Mouse (Mus musculus) right cerebral cortex, adult 18-20 months (tissue): ENCODE data around the gene Pkd1l1.

ENCODE experiments used
- DNase-seq: peaks from one replicate; pipeline ENCODE4 v3.0.0; 2022; ENCODE audit warnings: mixed read lengths

Gene Pkd1l1

GRCm38 (mm10) chr11:8936431-8937110 lies 36.5 kb downstream of the Pkd1l1 start:
- DNase-seq, result no peak

GRCm38 (mm10) chr11:8916081-8916671 lies 56.9 kb downstream of the Pkd1l1 start:
- DNase-seq, result peak; percentile 2

- no peak for DNase-seq
Observed at GRCm38 (mm10) chr11:8882793-8883192, 90.3 kb downstream of the Pkd1l1 start.

- no peak for DNase-seq
Observed at GRCm38 (mm10) chr11:8881521-8881920, 91.5 kb downstream of the Pkd1l1 start.

GRCm38 (mm10) chr11:8870115-8870514 lies 103.0 kb downstream of the Pkd1l1 start:
- DNase-seq, result no peak

- DNase-seq, result no peak
Observed at GRCm38 (mm10) chr11:8866021-8866420, 107.0 kb downstream of the Pkd1l1 start.

GRCm38 (mm10) chr11:8863955-8864675 lies 109.0 kb downstream of the Pkd1l1 start:
- peak; percentile 34 for DNase-seq

- no peak for DNase-seq
Observed at GRCm38 (mm10) chr11:8862426-8862825, 110.6 kb downstream of the Pkd1l1 start.

GRCm38 (mm10) chr11:8861978-8862377 lies 111.1 kb downstream of the Pkd1l1 start:
- DNase-seq, result no peak

GRCm38 (mm10) chr11:8860878-8861277 lies 112.2 kb downstream of the Pkd1l1 start:
- no peak for DNase-seq

GRCm38 (mm10) chr11:8859868-8860267 lies 113.2 kb downstream of the Pkd1l1 start:
- peak; percentile 43 for DNase-seq

- DNase-seq, result no peak
Observed at GRCm38 (mm10) chr11:8859041-8859440, 114.0 kb downstream of the Pkd1l1 start.

- DNase-seq, result no peak
Observed at GRCm38 (mm10) chr11:8856125-8856524, 116.9 kb downstream of the Pkd1l1 start.

- DNase-seq, result no peak
Observed at GRCm38 (mm10) chr11:8848049-8848448, 125.0 kb downstream of the Pkd1l1 start.

GRCm38 (mm10) chr11:8847627-8848026 lies 125.4 kb downstream of the Pkd1l1 start:
- no peak for DNase-seq

GRCm38 (mm10) chr11:8836176-8836575 lies 136.9 kb downstream of the Pkd1l1 start:
- no peak for DNase-seq

GRCm38 (mm10) chr11:8834121-8834520 lies 138.9 kb downstream of the Pkd1l1 start:
- DNase-seq, result no peak

- no peak for DNase-seq
Observed at GRCm38 (mm10) chr11:8830551-8830950, 142.5 kb downstream of the Pkd1l1 start.

- DNase-seq, result no peak
Observed at GRCm38 (mm10) chr11:8829561-8829960, 143.5 kb downstream of the Pkd1l1 start.

GRCm38 (mm10) chr11:8828836-8829526 lies 144.1 kb downstream of the Pkd1l1 start:
- DNase-seq, result no peak

GRCm38 (mm10) chr11:8826609-8827008 lies 146.5 kb downstream of the Pkd1l1 start:
- no peak for DNase-seq

- no peak for DNase-seq
Observed at GRCm38 (mm10) chr11:8826046-8826445, 147.0 kb downstream of the Pkd1l1 start.

GRCm38 (mm10) chr11:8825413-8825812 lies 147.7 kb downstream of the Pkd1l1 start:
- DNase-seq, result no peak
